Mouse (Mus musculus): Measurements from ENCODE around the gene Vmn1r6. TPM values are rescaled to one million over a fixed set of nuclear protein-coding genes. Genes with fewer than 3 reads are reported as not detected.
"Not testable (repeated sequence)": the region's sequence is repeated elsewhere in the genome, so short reads cannot be mapped to it uniquely, and the experiment has no call there.

Gene Vmn1r6
- not detected for total RNA-seq (2021)
- not detected in 2 replicates for polyA plus RNA-seq (2012; rRNA removed)
- long read RNA-seq = 0 reads

DNA sequence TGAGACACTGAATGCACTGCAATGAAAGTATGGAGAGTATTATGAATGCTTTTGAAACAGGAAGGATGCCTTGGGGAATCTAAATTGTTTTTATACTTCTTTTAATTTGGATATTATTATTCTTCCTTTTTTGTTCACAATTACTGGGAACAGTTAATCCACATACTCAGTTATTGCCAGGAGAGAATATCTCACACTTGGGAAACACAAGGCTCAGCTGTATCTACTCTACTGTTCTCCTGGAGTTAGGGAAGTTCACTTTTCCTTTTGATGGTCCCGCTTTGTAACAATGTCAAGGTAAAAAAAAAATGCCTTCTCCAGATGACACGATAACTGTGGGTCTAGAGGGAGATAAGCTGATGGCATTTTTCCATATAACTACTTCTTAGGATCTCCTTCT lies at the start of gene Vmn1r6:
Gene Vmn1r6 (plus strand): TSS at position 301 of the 400 bp plus-strand sequence.
- no peak for DNase-seq

DNA sequence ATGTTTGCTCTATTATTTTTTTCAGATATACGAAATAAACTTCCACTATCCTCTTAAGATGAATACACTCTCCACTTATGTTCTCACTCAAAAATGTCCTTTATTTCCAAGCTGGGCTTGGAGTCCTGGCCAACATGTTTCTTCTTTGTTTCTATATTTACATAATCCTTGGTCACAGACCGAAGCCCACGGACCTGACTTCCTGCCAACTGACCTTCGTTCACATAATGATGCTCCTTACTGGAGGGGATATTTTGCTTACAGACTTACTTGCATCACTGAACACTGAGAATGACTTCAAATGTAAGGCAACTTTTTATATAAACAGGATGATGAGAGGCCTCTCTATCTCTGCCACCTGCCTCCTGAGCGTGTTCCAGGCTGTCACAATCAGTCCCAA lies 40.6 kb upstream of the Vmn1r6 start:
- DNase-seq = no peak

- no peak for DNase-seq
These were observed 27.1 kb upstream of the Vmn1r6 start, which contains the start of gene Vmn1r5 for GRCm38 (mm10) chr6:56969973-56970372. Gene Vmn1r5, plus strand, starts transcription at chr6:56970273.

DNA sequence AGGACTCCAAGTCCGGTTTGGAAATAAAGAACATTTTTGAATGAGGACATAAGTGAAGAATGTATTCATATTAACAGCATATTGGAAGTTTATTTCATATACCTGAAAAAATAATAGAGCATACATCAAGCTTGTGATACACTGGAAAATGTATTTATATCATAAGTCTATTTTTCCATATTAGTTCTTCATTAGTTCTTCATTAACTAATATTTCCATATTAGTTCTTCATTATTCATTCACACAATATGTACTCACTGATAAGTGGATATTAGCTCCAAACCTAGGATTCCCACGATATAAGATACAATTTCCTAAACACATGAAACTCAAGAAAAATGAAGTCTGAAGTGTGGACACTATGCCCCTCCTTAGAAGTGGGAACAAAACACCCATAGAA lies 28.2 kb downstream of the Vmn1r6 start, which contains the start of gene Vmn1r7:
Gene Vmn1r7 (minus strand): TSS at position 101 of the 400 bp plus-strand sequence.
- DNase-seq = not testable (repeated sequence)

GRCm38 (mm10) chr6:57031984-57032383 lies 34.9 kb downstream of the Vmn1r6 start, which contains the start of gene Vmn1r8:
Gene Vmn1r8, plus strand, starts transcription at chr6:57032284.
- DNase-seq = no peak

DNA sequence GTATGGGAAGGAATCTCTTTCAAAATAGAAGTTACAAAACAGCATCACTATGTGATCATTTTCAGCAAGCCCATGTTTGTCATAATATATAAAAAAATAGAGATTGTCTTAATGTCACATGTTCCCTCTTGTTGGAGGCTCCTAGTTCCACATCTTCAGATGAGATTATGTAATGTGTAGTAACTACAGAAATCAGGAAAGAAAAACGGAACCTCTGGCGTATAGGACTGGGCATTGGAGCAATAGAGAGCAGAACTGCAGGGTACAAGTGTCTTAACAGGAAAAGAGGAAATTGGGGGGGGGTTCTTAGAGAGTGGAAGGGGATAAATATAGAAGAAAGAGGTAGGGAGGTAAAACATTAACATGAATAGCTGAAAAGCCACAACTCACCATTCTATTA lies 37.6 kb downstream of the Vmn1r6 start:
- DNase-seq = no peak

Other genes with a start within 250 kb of the Vmn1r6 start
- 10 to 100 TPM; 28.5 to 32.7 TPM for gene Kbtbd2, start 199.4 kb upstream of the Vmn1r6 start, total RNA-seq (2021)
- gene Kbtbd2, start 199.4 kb upstream of the Vmn1r6 start, polyA plus RNA-seq (2012; rRNA removed) = 3.0 and 4.3 TPM in 2 replicates
- 10 to 100 TPM; 53.9 to 87.1 TPM for gene Fkbp9, start 165.2 kb upstream of the Vmn1r6 start, total RNA-seq (2021)
- gene Fkbp9, start 165.2 kb upstream of the Vmn1r6 start, polyA plus RNA-seq (2012; rRNA removed) = 33.5 and 35.2 TPM in 2 replicates
- gene Nt5c3, start 73.3 kb upstream of the Vmn1r6 start, total RNA-seq (2021) = 10 to 100 TPM; 17.8 to 25.3 TPM
- gene Nt5c3, start 73.3 kb upstream of the Vmn1r6 start, polyA plus RNA-seq (2012; rRNA removed) = 5.6 and 15.5 TPM in 2 replicates
- under 1 TPM; 0.31 to 0.40 TPM for gene Vmn1r4, start 73.2 kb upstream of the Vmn1r6 start, total RNA-seq (2021)
- 0.04 and 0.07 TPM in 2 replicates for gene Vmn1r4, start 73.2 kb upstream of the Vmn1r6 start, polyA plus RNA-seq (2012; rRNA removed)
- gene Vmn1r5, start 27.0 kb upstream of the Vmn1r6 start, total RNA-seq (2021) = not detected
- not detected in 2 replicates for gene Vmn1r5, start 27.0 kb upstream of the Vmn1r6 start, polyA plus RNA-seq (2012; rRNA removed)
- not detected for gene Vmn1r7, start 28.1 kb downstream of the Vmn1r6 start, total RNA-seq (2021)
- not detected in 2 replicates for gene Vmn1r7, start 28.1 kb downstream of the Vmn1r6 start, polyA plus RNA-seq (2012; rRNA removed)
- gene Vmn1r8, start 35.0 kb downstream of the Vmn1r6 start, total RNA-seq (2021) = not detected
- gene Vmn1r8, start 35.0 kb downstream of the Vmn1r6 start, polyA plus RNA-seq (2012; rRNA removed) = not detected in 2 replicates
- not detected for gene Vmn1r9, start 69.5 kb downstream of the Vmn1r6 start, total RNA-seq (2021)
- not detected in 2 replicates for gene Vmn1r9, start 69.5 kb downstream of the Vmn1r6 start, polyA plus RNA-seq (2012; rRNA removed)
- gene Vmn1r10, start 112.2 kb downstream of the Vmn1r6 start, total RNA-seq (2021) = not detected
- not detected in 2 replicates for gene Vmn1r10, start 112.2 kb downstream of the Vmn1r6 start, polyA plus RNA-seq (2012; rRNA removed)
- gene Vmn1r11, start 136.2 kb downstream of the Vmn1r6 start, total RNA-seq (2021) = not detected
- gene Vmn1r11, start 136.2 kb downstream of the Vmn1r6 start, polyA plus RNA-seq (2012; rRNA removed) = not detected in 2 replicates
- gene Vmn1r12, start 159.7 kb downstream of the Vmn1r6 start, total RNA-seq (2021) = not detected
- gene Vmn1r12, start 159.7 kb downstream of the Vmn1r6 start, polyA plus RNA-seq (2012; rRNA removed) = not detected in 2 replicates
- not detected for gene Vmn1r13, start 206.0 kb downstream of the Vmn1r6 start, total RNA-seq (2021)
- gene Vmn1r13, start 206.0 kb downstream of the Vmn1r6 start, polyA plus RNA-seq (2012; rRNA removed) = not detected in 2 replicates
- not detected for gene Vmn1r14, start 234.4 kb downstream of the Vmn1r6 start, total RNA-seq (2021)
- gene Vmn1r14, start 234.4 kb downstream of the Vmn1r6 start, polyA plus RNA-seq (2012; rRNA removed) = not detected in 2 replicates

All from adrenal gland, adult 2 months (tissue).